ENCODE assay signal across 10 mouse cellular contexts in the genomic region with DNA sequence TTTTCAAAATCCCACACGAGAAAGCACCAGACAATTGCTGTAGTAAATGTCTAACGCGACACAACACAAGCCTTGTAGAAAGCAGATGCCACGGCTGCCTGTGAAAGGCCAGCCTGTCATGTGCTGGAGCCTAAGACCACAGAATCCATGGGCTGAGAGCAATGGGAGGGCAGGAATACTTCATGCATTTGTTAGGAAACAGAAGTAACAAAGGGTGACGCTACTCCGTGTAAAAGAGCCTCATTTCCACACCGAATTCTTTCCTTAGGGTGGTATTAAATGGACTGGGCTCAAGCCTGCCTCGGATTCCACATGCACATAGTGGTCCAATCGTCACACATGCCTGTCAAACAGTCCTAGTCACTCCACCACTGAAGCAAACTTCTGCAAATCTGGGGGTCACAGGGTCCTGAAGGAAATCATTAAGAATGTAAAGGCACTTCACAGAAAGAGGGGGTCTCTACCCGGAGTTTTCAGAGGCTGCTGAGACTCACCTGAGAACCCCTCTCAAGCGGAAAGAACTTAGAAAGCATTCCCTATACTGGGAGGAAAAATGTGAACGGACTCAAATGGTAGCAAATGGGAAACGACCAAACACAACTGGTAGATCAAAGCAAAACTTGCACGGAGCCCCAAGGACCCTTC.
DNase-seq lines count a peak whose midpoint lies in the region; ATAC-seq and TF ChIP-seq lines count a peak whose summit lies in the region.
"Had no signal": no experiment of that assay in that cellular context is flagged by ENCODE, and none has a peak within 500 bp of the region (broad histone marks: within the 10 kb centered on the region; RNA-seq: fewer than 3 reads in every experiment).

No protein-coding gene starts in this region.

- H3K27me3 ChIP-seq in kidney, postnatal 0 days (ENCODE audit: insufficient read depth, low read length), result no peaks in the 10 kb centered on the region
- H3K27me3 ChIP-seq in embryonic facial prominence, embryonic 14.5 days (replicated peaks; ENCODE audit: control insufficient read depth, insufficient read depth, low read length), result no peaks in the 10 kb centered on the region
- H3K27me3 ChIP-seq in intestine, embryonic 16.5 days (replicated peaks; ENCODE audit: control insufficient read depth, insufficient read depth, low read length), result no peaks in the 10 kb centered on the region
- no peaks in the 10 kb centered on the region for H3K27me3 ChIP-seq in neural tube, embryonic 12.5 days (replicated peaks)
- H3K27me3 ChIP-seq in heart, embryonic 11.5 days (ENCODE audit: control insufficient read depth, insufficient read depth, low read length), result no peaks in the 10 kb centered on the region
- H3K27me3 ChIP-seq: heart, embryonic 13.5 days had no signal

- H3K9ac ChIP-seq in kidney, postnatal 0 days (ENCODE audit: low read depth, low read length), result no peak overlapping the region
- H3K9ac ChIP-seq in embryonic facial prominence, embryonic 14.5 days (ENCODE audit: low read depth, low read length), result no peak overlapping the region
- no peak overlapping the region for H3K9ac ChIP-seq in intestine, embryonic 16.5 days (ENCODE audit: low read depth, low read length)
- H3K9ac ChIP-seq in neural tube, embryonic 12.5 days, result 0 out of 2 replicates have a peak overlapping the region, but pooled peaks have one; percentile 2
- no peak overlapping the region for H3K9ac ChIP-seq in heart, embryonic 11.5 days (ENCODE audit: low read depth, low read length)
- H3K9ac ChIP-seq: heart, embryonic 13.5 days had no signal

- 18% methylated on average over 14 of the region's 14 CpGs for WGBS in kidney, postnatal 0 days
- 14% methylated on average over 14 of the region's 14 CpGs for WGBS in embryonic facial prominence, embryonic 14.5 days
- 33% methylated on average over 14 of the region's 14 CpGs for WGBS in intestine, embryonic 16.5 days
- 7% methylated on average over 14 of the region's 14 CpGs for WGBS in neural tube, embryonic 12.5 days
- WGBS in heart, embryonic 11.5 days (ENCODE audit: insufficient replicate concordance), result 30% methylated on average over 14 of the region's 14 CpGs

- H3K36me3 ChIP-seq in kidney, postnatal 0 days (ENCODE audit: insufficient read depth, low read length), result no peaks in the 10 kb centered on the region
- H3K36me3 ChIP-seq in embryonic facial prominence, embryonic 14.5 days (ENCODE audit: control insufficient read depth, insufficient read depth, low read length), result no peaks in the 10 kb centered on the region
- H3K36me3 ChIP-seq in intestine, embryonic 16.5 days (ENCODE audit: control insufficient read depth, insufficient read depth, low read length), result no peaks in the 10 kb centered on the region
- no peaks in the 10 kb centered on the region for H3K36me3 ChIP-seq in neural tube, embryonic 12.5 days
- H3K36me3 ChIP-seq in heart, embryonic 11.5 days (ENCODE audit: control insufficient read depth, insufficient read depth, low read length), result no peaks in the 10 kb centered on the region
- H3K36me3 ChIP-seq: heart, embryonic 13.5 days had no signal

- DNase-seq in kidney, postnatal 0 days (ENCODE audit: low spot score), result no peak
- no peak for DNase-seq in kidney, postnatal 14 days
- peak; percentile 69 for DNase-seq in embryonic facial prominence, embryonic 14.5 days (ENCODE audit: low spot score)
- DNase-seq in yolk sac, embryonic 10.5 days (ENCODE audit: low spot score), result no peak
- DNase-seq: adrenal gland, postnatal 14 days had no signal

- peaks cover 9% of the 10 kb centered on the region; the same call in 1 of the 2 replicates for H3K4me1 ChIP-seq in kidney, postnatal 0 days (replicated peaks; ENCODE audit: insufficient read depth, low read length)
- H3K4me1 ChIP-seq in embryonic facial prominence, embryonic 14.5 days (ENCODE audit: control insufficient read depth, insufficient read depth, low read length), result peaks cover 19% of the 10 kb centered on the region
- H3K4me1 ChIP-seq in intestine, embryonic 16.5 days (ENCODE audit: control insufficient read depth, insufficient read depth, low read length), result peaks cover 5% of the 10 kb centered on the region; the same call in 1 of the 2 replicates
- H3K4me1 ChIP-seq in neural tube, embryonic 12.5 days, result peaks cover 49% of the 10 kb centered on the region
- peaks cover 21% of the 10 kb centered on the region for H3K4me1 ChIP-seq in heart, embryonic 11.5 days (ENCODE audit: control insufficient read depth, insufficient read depth, low read length)

- H3K9me3 ChIP-seq in kidney, postnatal 0 days (replicated peaks; ENCODE audit: low read length), result no peaks in the 10 kb centered on the region
- no peaks in the 10 kb centered on the region for H3K9me3 ChIP-seq in embryonic facial prominence, embryonic 14.5 days (ENCODE audit: control insufficient read depth, low read length)
- no peaks in the 10 kb centered on the region for H3K9me3 ChIP-seq in intestine, embryonic 16.5 days (ENCODE audit: control insufficient read depth, low read length)
- no peaks in the 10 kb centered on the region for H3K9me3 ChIP-seq in neural tube, embryonic 12.5 days
- no peaks in the 10 kb centered on the region for H3K9me3 ChIP-seq in heart, embryonic 11.5 days (replicated peaks; ENCODE audit: control insufficient read depth, low read length)
- H3K9me3 ChIP-seq: heart, embryonic 13.5 days had no signal

- no peak for TF ChIP-seq CTCF in kidney, postnatal 0 days (IDR thresholded peaks at IDR 0.05; ENCODE audit: low read depth)

- H3K4me3 ChIP-seq in kidney, postnatal 0 days (replicated peaks; ENCODE audit: low read depth, low read length), result no peak overlapping the region
- no peak overlapping the region for H3K4me3 ChIP-seq in embryonic facial prominence, embryonic 14.5 days (ENCODE audit: low read depth, low read length)
- no peak overlapping the region for H3K4me3 ChIP-seq in intestine, embryonic 16.5 days (ENCODE audit: low read length)
- no peak overlapping the region for H3K4me3 ChIP-seq in neural tube, embryonic 12.5 days
- no peak overlapping the region for H3K4me3 ChIP-seq in heart, embryonic 11.5 days (ENCODE audit: low read depth, low read length)
- H3K4me3 ChIP-seq: heart, embryonic 13.5 days had no signal

- peak overlapping the region; percentile 19; the same call in 1 of the 2 replicates for H3K4me2 ChIP-seq in kidney, postnatal 0 days (ENCODE audit: low read length)
- H3K4me2 ChIP-seq in embryonic facial prominence, embryonic 14.5 days (ENCODE audit: low read depth, low read length), result 0 out of 2 replicates have a peak overlapping the region, but pooled peaks have one; percentile 8
- 0 out of 2 replicates have a peak overlapping the region, but pooled peaks have one; percentile 15 for H3K4me2 ChIP-seq in intestine, embryonic 16.5 days (ENCODE audit: low read depth, low read length)
- peak overlapping the region; percentile 15; the same call in 1 of the 2 replicates for H3K4me2 ChIP-seq in neural tube, embryonic 12.5 days (replicated peaks)
- H3K4me2 ChIP-seq in heart, embryonic 11.5 days, result no peak overlapping the region
- H3K4me2 ChIP-seq: heart, embryonic 13.5 days had no signal

- no peak for ATAC-seq in kidney, postnatal 0 days (replicated peaks; ENCODE audit: low FRiP score, low read depth)
- ATAC-seq in embryonic facial prominence, embryonic 14.5 days (ENCODE audit: low read depth), result peak; percentile 65
- 0 out of 2 replicates have a peak, but pooled peaks have one; percentile 13 for ATAC-seq in intestine, embryonic 16.5 days
- ATAC-seq in neural tube, embryonic 12.5 days (ENCODE audit: low FRiP score, low read depth), result peak; percentile 72
- no peak for ATAC-seq in heart, embryonic 11.5 days (replicated peaks; ENCODE audit: insufficient number of reproducible peaks, low FRiP score, low TSS enrichment)
- ATAC-seq in erythroid progenitor cell, adult 5-6 weeks (replicated peaks; ENCODE audit: low FRiP score, poor library complexity, severe bottlenecking), result no peak

- peak overlapping the region; percentile 73 for H3K27ac ChIP-seq in kidney, postnatal 0 days
- H3K27ac ChIP-seq in embryonic facial prominence, embryonic 14.5 days (replicated peaks; ENCODE audit: low read depth, low read length), result peak overlapping the region; percentile 49; the same call in 1 of the 2 replicates
- peak overlapping the region; percentile 65 for H3K27ac ChIP-seq in intestine, embryonic 16.5 days (ENCODE audit: low read length)
- peak overlapping the region; percentile 46; the same call in 1 of the 2 replicates for H3K27ac ChIP-seq in neural tube, embryonic 12.5 days
- H3K27ac ChIP-seq in heart, embryonic 11.5 days (ENCODE audit: low read depth, low read length), result no peak overlapping the region
- H3K27ac ChIP-seq: heart, embryonic 13.5 days had no signal

Comparison
In these comparisons a context has a peak if more than half of its experiments do, and no peak if none do; other contexts are left out.
1. ATAC-seq: peak in embryonic facial prominence, embryonic 14.5 days (single experiment), intestine, embryonic 16.5 days (single experiment) and neural tube, embryonic 12.5 days (single experiment); none in kidney, postnatal 0 days (single experiment), heart, embryonic 11.5 days (single experiment) and erythroid progenitor cell, adult 5-6 weeks (single experiment).